Mouse (Mus musculus) layer of hippocampus, postnatal 25 days (tissue): ENCODE data around the gene Nlk. TPM values are rescaled to one million over a fixed set of nuclear protein-coding genes. Genes with fewer than 3 reads are reported as not detected.
"Not testable (repeated sequence)": the region's sequence is repeated elsewhere in the genome, so short reads cannot be mapped to it uniquely, and the experiment has no call there.

Experiments
- DNase-seq, 2 experiments: peaks; one replicate each; pipeline ENCODE4 v3.0.0; 2022; ENCODE audit warnings: mixed read lengths in 2 of 2, low spot score in 1 of 2; ENCODE audit errors: extremely low spot score in 1 of 2
- total RNA-seq, 2 experiments: library from RNA; stranded (reverse); gene quantifications; 2 replicates each; pipeline ENCODE4 v1.2.3; 2021

Gene Nlk
- total RNA-seq, 2 experiments from 2014 or later: 42.5 to 45.1 TPM

GRCm38 (mm10) chr11:78600051-78600450 is 97.1 kb downstream of the Nlk start:
- no peak for DNase-seq

- no peak for DNase-seq
Measured at GRCm38 (mm10) chr11:78598763-78599415, 98.3 kb downstream of the Nlk start.

- DNase-seq: no peak
Measured at GRCm38 (mm10) chr11:78596750-78597149, 100.4 kb downstream of the Nlk start.

- DNase-seq: no peak
Measured at GRCm38 (mm10) chr11:78595773-78596172, 101.4 kb downstream of the Nlk start.

GRCm38 (mm10) chr11:78594271-78594964 is 102.8 kb downstream of the Nlk start:
- no peak for DNase-seq

- not testable (repeated sequence) for DNase-seq
Measured at GRCm38 (mm10) chr11:78587677-78588076, 109.5 kb downstream of the Nlk start.

GRCm38 (mm10) chr11:78586099-78586498 is 111.1 kb downstream of the Nlk start:
- DNase-seq: no peak

- DNase-seq: no peak
Measured at GRCm38 (mm10) chr11:78582848-78583247, 114.3 kb downstream of the Nlk start.

GRCm38 (mm10) chr11:78574975-78575374 is 122.2 kb downstream of the Nlk start:
- DNase-seq: no peak

- DNase-seq: no peak
Measured at GRCm38 (mm10) chr11:78574536-78574935, 122.6 kb downstream of the Nlk start.

- DNase-seq: not testable (repeated sequence)
Measured at GRCm38 (mm10) chr11:78574031-78574430, 123.1 kb downstream of the Nlk start.

- DNase-seq: no peak
Measured at GRCm38 (mm10) chr11:78571854-78572253, 125.3 kb downstream of the Nlk start.

GRCm38 (mm10) chr11:78571441-78571840 is 125.7 kb downstream of the Nlk start:
- no peak for DNase-seq

GRCm38 (mm10) chr11:78569806-78570205 is 127.4 kb downstream of the Nlk start:
- no peak for DNase-seq

GRCm38 (mm10) chr11:78568827-78569226 is 128.3 kb downstream of the Nlk start:
- DNase-seq: no peak

GRCm38 (mm10) chr11:78567614-78568013 is 129.6 kb downstream of the Nlk start:
- DNase-seq: no peak

- no peak for DNase-seq
Measured at GRCm38 (mm10) chr11:78566775-78567174, 130.4 kb downstream of the Nlk start.

- DNase-seq: peak in 1 of 2 experiments; percentile 70
Measured at GRCm38 (mm10) chr11:78560447-78560846, 136.7 kb downstream of the Nlk start.

- DNase-seq: no peak
Measured at GRCm38 (mm10) chr11:78557241-78557640, 139.9 kb downstream of the Nlk start.

- DNase-seq: no peak
Measured at GRCm38 (mm10) chr11:78556070-78556469, 141.1 kb downstream of the Nlk start.

GRCm38 (mm10) chr11:78555623-78556022 is 141.6 kb downstream of the Nlk start:
- DNase-seq: no peak

GRCm38 (mm10) chr11:78551059-78551398 is 146.1 kb downstream of the Nlk start:
- no peak for DNase-seq
